Mouse (Mus musculus): ENCODE measurements at regions not wholly inside any gene's neighbourhood (a gene's known extent, or its start where the extent isn't known, plus 50 kb on each side); places are given as distances from the start of the nearest gene placed in this dataset.

GRCm38 (mm10) chr5:148708014-148708741 is 155.6 kb upstream of the Ubl3 start:
- TF ChIP-seq POLR2A (IDR thresholded peaks at IDR 0.05; ENCODE audit: low read depth, low read length), result no peak
- no peak for TF ChIP-seq CTCF (IDR thresholded peaks at IDR 0.05; ENCODE audit: extremely low read depth, insufficient read depth, insufficient read length, insufficient replicate concordance)

All from spleen, adult 2 months (tissue).